Mouse (Mus musculus) MEL (cell line): ENCODE data around the gene Olfr1364. TPM values are rescaled to one million over a fixed set of nuclear protein-coding genes. Genes with fewer than 3 reads are reported as not detected.

ENCODE experiments used
- DNase-seq: peaks from one replicate; pipeline ENCODE4 v3.0.0; 2011; ENCODE audit warnings: low read depth, low spot score
- H3K27ac ChIP-seq: 2 replicates; pipeline ENCODE4 v1.5.1; 2012; ENCODE audit warnings: low read depth, mild to moderate bottlenecking, control low read depth, low read length, moderate library complexity; ENCODE audit not compliant: control insufficient read depth
- H3K27me3 ChIP-seq, 2 experiments: fragments of 150-350 bp in 1 of 2; sonication (generic) in 1 of 2; 2 replicates each; pipeline ENCODE4 v1.6.1; 2012; ENCODE audit warnings: low read length in 2 of 2, mild to moderate bottlenecking in 2 of 2, improper control_type of control experiment in 1 of 2, moderate library complexity in 1 of 2; ENCODE audit not compliant: insufficient read depth in 2 of 2, control insufficient read depth in 1 of 2
- H3K36me3 ChIP-seq, 2 experiments: 2 replicates each; pipeline ENCODE4 v1.6.1; 2012 to 2014; ENCODE audit warnings: low read length in 2 of 2, improper control_type of control experiment in 1 of 2, inconsistent platforms in 1 of 2, mild to moderate bottlenecking in 1 of 2; ENCODE audit not compliant: insufficient read depth in 2 of 2, control insufficient read depth in 1 of 2
- H3K4me1 ChIP-seq, 2 experiments: fragments of 150-350 bp in 1 of 2; sonication (generic) in 1 of 2; 2 replicates each; pipeline ENCODE4 v1.6.1; 2012; ENCODE audit warnings: low read length in 2 of 2, improper control_type of control experiment in 1 of 2, mild to moderate bottlenecking in 1 of 2; ENCODE audit not compliant: insufficient read depth in 2 of 2, control insufficient read depth in 1 of 2
- H3K4me3 ChIP-seq, 2 experiments: fragments of 150-350 bp in 1 of 2; sonication (generic) in 1 of 2; 2 replicates each; pipeline ENCODE4 v1.5.1; 2012; ENCODE audit warnings: low read depth in 2 of 2, low read length in 2 of 2, mild to moderate bottlenecking in 2 of 2, moderate library complexity in 2 of 2, control low read depth in 1 of 2, improper control_type of control experiment in 1 of 2; ENCODE audit not compliant: control insufficient read depth in 1 of 2, insufficient read depth in 1 of 2
- H3K79me2 ChIP-seq: 2 replicates; pipeline ENCODE4 v1.6.1; 2012; ENCODE audit warnings: mild to moderate bottlenecking, low read length, moderate library complexity; ENCODE audit not compliant: control insufficient read depth, poor library complexity, insufficient read depth
- H3K9ac ChIP-seq: 2 replicates; pipeline ENCODE4 v1.6.1; 2012; ENCODE audit warnings: low read depth, mild to moderate bottlenecking, control low read depth, low read length, moderate library complexity; ENCODE audit not compliant: control insufficient read depth, poor library complexity, severe bottlenecking
- H3K9me3 ChIP-seq: fragments of 150-350 bp; sonication (generic); replicated peaks from 2 replicates; pipeline ENCODE4 v1.6.1; 2012; ENCODE audit warnings: mild to moderate bottlenecking, low read length, improper control_type of control experiment, moderate library complexity; ENCODE audit not compliant: insufficient read depth
- CHD1 ChIP-seq: IDR thresholded peaks from 2 replicates; pipeline ENCODE4 v1.6.1; 2012; ENCODE audit warnings: low read depth, mild to moderate bottlenecking, inconsistent platforms, low read length, improper control_type of control experiment
- CHD2 ChIP-seq: IDR thresholded peaks from 2 replicates; pipeline ENCODE4 v1.6.1; 2011; ENCODE audit warnings: low read length, improper control_type of control experiment
- ELF1 ChIP-seq: IDR thresholded peaks from 2 replicates; pipeline ENCODE4 v1.6.1; 2014; ENCODE audit warnings: low read depth, mild to moderate bottlenecking, inconsistent platforms, low read length, improper control_type of control experiment, moderate library complexity
- GATA1 ChIP-seq: IDR thresholded peaks from 2 replicates; pipeline ENCODE4 v1.6.1; 2011; ENCODE audit warnings: low read depth, low read length, improper control_type of control experiment
- JUND ChIP-seq: IDR thresholded peaks from 2 replicates; pipeline ENCODE4 v1.6.1; 2011; ENCODE audit warnings: low read depth, mild to moderate bottlenecking, improper control_type of control experiment, low read length
- MAFK ChIP-seq: IDR thresholded peaks from 2 replicates; pipeline ENCODE4 v1.6.1; 2011; ENCODE audit warnings: low read depth, mild to moderate bottlenecking, low read length, improper control_type of control experiment, borderline replicate concordance
- MAZ ChIP-seq: IDR thresholded peaks from 2 replicates; pipeline ENCODE4 v1.6.1; 2012; ENCODE audit warnings: low read depth, mild to moderate bottlenecking, inconsistent platforms, low read length, improper control_type of control experiment
- MEF2A ChIP-seq: IDR thresholded peaks from 2 replicates; pipeline ENCODE4 v1.6.1; 2014; ENCODE audit warnings: low read depth, mild to moderate bottlenecking, inconsistent platforms, low read length, improper control_type of control experiment; ENCODE audit not compliant: poor library complexity, insufficient replicate concordance, severe bottlenecking; ENCODE audit errors: extremely low read depth
- MXI1 ChIP-seq: IDR thresholded peaks from 2 replicates; pipeline ENCODE4 v1.6.1; 2011; ENCODE audit warnings: mild to moderate bottlenecking, low read depth, low read length, improper control_type of control experiment
- MYC ChIP-seq: IDR thresholded peaks from 2 replicates; pipeline ENCODE4 v1.6.1; 2011; ENCODE audit warnings: low read depth, mild to moderate bottlenecking, low read length, improper control_type of control experiment, moderate library complexity
- NRF1 ChIP-seq: IDR thresholded peaks from 2 replicates; pipeline ENCODE4 v1.6.1; 2014; ENCODE audit warnings: low read depth, mild to moderate bottlenecking, inconsistent platforms, low read length, improper control_type of control experiment, moderate library complexity; ENCODE audit not compliant: poor library complexity, insufficient read depth, severe bottlenecking
- POLR2A ChIP-seq, 2 experiments: IDR thresholded peaks; 2 replicates each; pipeline ENCODE4 v1.6.1; 2011 to 2012; ENCODE audit warnings: low read length in 2 of 2, mild to moderate bottlenecking in 2 of 2, control low read depth in 1 of 2, improper control_type of control experiment in 1 of 2, low read depth in 1 of 2, moderate library complexity in 1 of 2; ENCODE audit not compliant: control insufficient read depth in 1 of 2, insufficient read depth in 1 of 2, poor library complexity in 1 of 2
- POLR2AphosphoS2 ChIP-seq: IDR thresholded peaks from 2 replicates; pipeline ENCODE4 v1.6.1; 2011; ENCODE audit warnings: low read length, improper control_type of control experiment
- POLR2AphosphoS5 ChIP-seq: IDR thresholded peaks from 2 replicates; pipeline ENCODE4 v1.6.1; 2012; ENCODE audit warnings: low read depth, borderline replicate concordance, mild to moderate bottlenecking, inconsistent platforms, low read length, moderate library complexity, mixed read lengths
- SIN3A ChIP-seq: IDR thresholded peaks from 2 replicates; pipeline ENCODE4 v1.6.1; 2012; ENCODE audit warnings: low read length, improper control_type of control experiment, inconsistent platforms
- SMC3 ChIP-seq: IDR thresholded peaks from 2 replicates; pipeline ENCODE4 v1.6.1; 2011; ENCODE audit warnings: low read depth, low read length, improper control_type of control experiment
- TAL1 ChIP-seq: IDR thresholded peaks from 2 replicates; pipeline ENCODE4 v1.6.1; 2012; ENCODE audit warnings: mild to moderate bottlenecking, inconsistent platforms, low read length, moderate library complexity, mixed read lengths
- TBP ChIP-seq: IDR thresholded peaks from 2 replicates; pipeline ENCODE4 v1.8.0; 2011; ENCODE audit warnings: low read depth, low read length, improper control_type of control experiment
- TCF12 ChIP-seq: IDR thresholded peaks from 2 replicates; pipeline ENCODE4 v1.6.1; 2014; ENCODE audit warnings: low read depth, mild to moderate bottlenecking, inconsistent platforms, low read length, improper control_type of control experiment, moderate library complexity
- UBTF ChIP-seq: IDR thresholded peaks from 2 replicates; pipeline ENCODE4 v1.6.1; 2012; ENCODE audit warnings: low read depth, mild to moderate bottlenecking, inconsistent platforms, low read length, improper control_type of control experiment, moderate library complexity, borderline replicate concordance; ENCODE audit not compliant: insufficient read depth
- USF1 ChIP-seq: IDR thresholded peaks from 2 replicates; pipeline ENCODE4 v1.6.1; 2014; ENCODE audit warnings: low read depth, mild to moderate bottlenecking, inconsistent platforms, low read length, improper control_type of control experiment, moderate library complexity
- ZC3H11A ChIP-seq: IDR thresholded peaks from 2 replicates; pipeline ENCODE4 v1.6.1; 2012; ENCODE audit warnings: low read depth, mild to moderate bottlenecking, inconsistent platforms, low read length, improper control_type of control experiment
- ZKSCAN1 ChIP-seq: IDR thresholded peaks from 2 replicates; pipeline ENCODE4 v1.6.1; 2012; ENCODE audit warnings: low read depth, mild to moderate bottlenecking, inconsistent platforms, low read length, improper control_type of control experiment, moderate library complexity
- ZMIZ1 ChIP-seq: IDR thresholded peaks from 2 replicates; pipeline ENCODE4 v1.6.1; 2012; ENCODE audit warnings: low read depth, mild to moderate bottlenecking, inconsistent platforms, low read length, improper control_type of control experiment, moderate library complexity
- ZNF384 ChIP-seq: IDR thresholded peaks from 2 replicates; pipeline ENCODE4 v1.6.1; 2012; ENCODE audit warnings: low read depth, mild to moderate bottlenecking, inconsistent platforms, low read length, improper control_type of control experiment
- polyA plus RNA-seq, 2 experiments: library from polyadenylated mRNA; stranded (reverse) in 1 of 2; unstranded in 1 of 2; fragments of >175 nt in 1 of 2; fragments of >200 nt in 1 of 2; gene quantifications; 2 replicates each; pipeline versions ENCODE4 v1.2.1 to v1.2.4; 2012; ENCODE audit warnings: low replicate concordance in 2 of 2, low read depth in 1 of 2; ENCODE audit not compliant: insufficient read length in 2 of 2, insufficient read depth in 1 of 2, missing spikeins in 1 of 2
- total RNA-seq: library from RNA; depleted of rRNA; stranded (reverse); fragments of 300-350 nt; gene quantifications from 2 replicates; pipeline ENCODE4 v1.2.3, GENCODE M21; 2012

Gene Olfr1364
- total and polyA plus RNA-seq, 3 experiments = not detected

DNA sequence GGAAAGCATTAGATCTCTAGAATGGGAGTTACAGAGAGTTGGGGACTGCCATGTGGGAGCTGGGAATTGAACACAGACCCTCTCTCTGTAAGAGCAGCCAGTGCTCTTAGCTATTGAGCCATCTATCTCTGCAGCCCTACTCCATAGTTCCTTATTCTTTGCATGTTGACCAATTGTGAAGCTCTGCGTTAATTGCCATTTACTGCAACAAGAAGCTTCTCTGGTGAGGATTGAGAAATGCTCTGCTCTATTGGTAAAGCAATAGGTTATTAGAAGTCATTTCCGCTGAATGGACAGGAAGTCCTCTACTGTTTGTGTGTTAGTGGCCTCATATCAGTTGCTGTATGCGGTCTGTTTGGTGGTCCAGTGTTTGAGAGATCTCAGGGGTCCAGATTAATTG, 32.1 kb downstream of the Olfr1364 start:
- H3K4me3 ChIP-seq = no peak overlapping the region
- H3K9me3 ChIP-seq = no peaks in the 10 kb centered on the region
- H3K4me1 ChIP-seq = no peaks in the 10 kb centered on the region
- no peak overlapping the region for H3K27ac ChIP-seq
- no peaks in the 10 kb centered on the region for H3K79me2 ChIP-seq
- no peaks in the 10 kb centered on the region; a peak in 1 of 4 replicates for H3K27me3 ChIP-seq
- no peak for DNase-seq
- H3K36me3 ChIP-seq = no peaks in the 10 kb centered on the region
- H3K9ac ChIP-seq = no peak overlapping the region
- TF ChIP-seq ZMIZ1 (no peak), MXI1 (no peak), MAFK (no peak), POLR2A (IDR thresholded peaks at IDR 0.05; ENCODE audit: control insufficient read depth in 1 of 2, insufficient read depth in 1 of 2, low read depth in 1 of 2, low read length in 2 of 2, poor library complexity in 1 of 2) (no peak), TBP (no peak), SIN3A (no peak), SMC3 (no peak)

GRCm38 (mm10) chr13:21542708-21543107, 38.9 kb downstream of the Olfr1364 start, which contains the start of gene Olfr1366:
TSS of gene Olfr1366 (minus strand) at chr13:21542808.
- Histone ChIP-seq H3K4me1 (no peaks in the 10 kb centered on the region), H3K9ac (no peak within 1 kb of the TSS), H3K4me3 (no peak within 1 kb of the TSS), H3K27ac (no peak within 1 kb of the TSS), H3K79me2 (no peaks in the 10 kb centered on the region), H3K9me3 (no peaks in the 10 kb centered on the region), H3K27me3 (peaks cover 2 to 7% of the 10 kb centered on the region in 2 experiments; a peak in 3 of 4 replicates), H3K36me3 (no peaks in the 10 kb centered on the region)
- no peak for TF ChIP-seq JUND
- TF ChIP-seq MEF2A = no peak
- TF ChIP-seq MXI1 = no peak
- TF ChIP-seq ZMIZ1 = no peak
- TF ChIP-seq TAL1 = no peak
- no peak for TF ChIP-seq MYC
- TF ChIP-seq UBTF = no peak
- no peak for TF ChIP-seq SMC3
- no peak for TF ChIP-seq CHD2
- no peak for TF ChIP-seq GATA1
- TF ChIP-seq ZNF384 = no peak
- no peak for TF ChIP-seq TBP
- no peak for DNase-seq

GRCm38 (mm10) chr13:21530781-21531201, 50.8 kb downstream of the Olfr1364 start, which contains the start of gene Zkscan8:
TSS of gene Zkscan8 (minus strand) at chr13:21531120.
- Histone ChIP-seq H3K4me3 (peak within 1 kb of the TSS; percentile 75 to 97), H3K79me2 (peaks cover 5% of the 10 kb centered on the region; the same call in 1 of the 2 replicates), H3K36me3 (peaks cover 0 to 2% of the 10 kb centered on the region in 2 experiments; a peak in 2 of 4 replicates), H3K4me1 (no peaks in the 10 kb centered on the region; a peak in 1 of 4 replicates), H3K9me3 (no peaks in the 10 kb centered on the region), H3K27me3 (no peaks in the 10 kb centered on the region; a peak in 3 of 4 replicates), H3K27ac (peak within 1 kb of the TSS; percentile 72), H3K9ac (peak within 1 kb of the TSS; percentile 100)
- DNase-seq = peak; percentile 92
- TF ChIP-seq ZNF384 (no peak), ZKSCAN1 (no peak), ZC3H11A (no peak), ELF1 (peak; percentile 81), MEF2A (no peak), GATA1 (no peak), USF1 (no peak), MAZ (no peak), CHD1 (no peak), JUND (no peak), POLR2AphosphoS2 (0 out of 2 replicates have a peak, but pooled peaks have one; percentile 40), NRF1 (no peak), POLR2AphosphoS5 (no peak), TCF12 (peak; percentile 67), MYC (peak; percentile 30; the same call in 1 of the 2 replicates)
